Mouse (Mus musculus): ENCODE measurements at regions not wholly inside any gene's neighbourhood (a gene's known extent, or its start where the extent isn't known, plus 50 kb on each side); places are given as distances from the start of the nearest gene placed in this dataset.
A peak's percentile ranks its signal among the peaks of the same experiment; 100 is the strongest.

GRCm38 (mm10) chr7:114345860-114346259 lies 69.2 kb upstream of the Pde3b start:
- no peak for DNase-seq (ENCODE audit: low read depth, low spot score)

DNA sequence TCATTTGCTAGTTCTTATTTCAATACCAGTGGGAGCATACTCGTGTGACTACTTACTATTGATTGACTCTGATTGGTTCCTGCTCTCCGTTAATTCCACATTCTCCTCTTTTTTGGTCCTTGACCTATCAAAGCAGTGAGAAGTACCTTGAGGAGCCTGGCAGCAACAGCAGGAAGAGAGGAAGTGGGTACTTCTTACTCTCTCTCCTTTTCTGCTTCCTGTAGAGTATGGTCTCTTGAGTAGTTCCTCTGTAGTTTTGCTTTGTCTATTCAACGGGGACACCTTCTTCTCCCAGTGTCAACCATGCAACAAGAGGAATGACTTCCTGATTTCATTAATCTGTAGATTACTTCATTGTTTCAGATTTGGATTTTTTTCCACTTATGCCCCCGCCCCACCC lies 68.1 kb upstream of the Pde3b start:
- peak; percentile 5 for DNase-seq (ENCODE audit: low read depth, low spot score)

- peak; percentile 46 for DNase-seq (ENCODE audit: low read depth, low spot score)
Observed at GRCm38 (mm10) chr7:114350968-114351367, 64.1 kb upstream of the Pde3b start.

DNA sequence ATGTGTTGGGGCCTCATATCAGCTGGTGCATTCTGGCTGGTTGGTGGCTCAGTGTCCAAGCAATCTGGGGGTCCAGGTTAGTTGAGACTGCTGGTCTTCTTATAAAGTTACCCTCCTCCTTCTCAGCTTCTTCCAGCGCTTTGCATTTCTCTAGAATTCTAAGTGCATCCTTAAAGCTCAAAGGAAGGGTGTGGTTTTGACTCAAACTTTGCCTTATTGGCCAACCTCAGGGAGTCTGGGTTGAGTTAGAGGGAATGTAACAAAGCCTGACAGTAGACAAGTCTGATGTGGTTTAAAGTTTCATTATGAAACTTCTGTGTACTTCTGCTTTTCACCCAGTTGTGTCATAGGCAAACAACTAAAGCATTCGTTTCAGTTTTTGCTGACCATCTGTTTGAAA lies 58.7 kb upstream of the Pde3b start:
- peak; percentile 30 for DNase-seq (ENCODE audit: low read depth, low spot score)

DNA sequence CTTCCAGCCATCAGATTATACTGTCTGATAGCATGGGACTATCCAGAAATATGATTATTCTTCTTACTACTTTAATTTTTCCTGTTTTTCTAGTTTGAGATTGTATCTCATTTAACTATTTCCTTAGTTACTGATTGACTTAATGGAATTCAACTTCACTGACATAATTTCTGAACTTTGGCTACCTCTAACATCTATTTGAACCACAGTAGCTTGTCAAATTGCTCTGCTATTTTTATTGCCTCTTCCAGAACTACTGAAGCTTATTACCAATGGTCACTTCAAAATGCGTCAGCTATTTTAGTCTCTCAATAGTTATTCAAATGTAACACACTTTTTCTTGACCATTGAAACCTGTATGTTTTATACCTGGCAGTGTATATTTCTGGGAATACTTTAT lies 52.9 kb upstream of the Pde3b start:
- no peak for DNase-seq (ENCODE audit: low read depth, low spot score)

- DNase-seq (ENCODE audit: low read depth, low spot score): peak; percentile 4
Observed at GRCm38 (mm10) chr7:114364041-114364440, 51.0 kb upstream of the Pde3b start.
